Mouse (Mus musculus): ENCODE results near the gene Galnt2. TPM values are rescaled to one million over a fixed set of nuclear protein-coding genes. Genes with fewer than 3 reads are reported as not detected.

Gene Galnt2
- polyA plus RNA-seq, 1 experiment from 2014 or later: 54.3 TPM

DNA sequence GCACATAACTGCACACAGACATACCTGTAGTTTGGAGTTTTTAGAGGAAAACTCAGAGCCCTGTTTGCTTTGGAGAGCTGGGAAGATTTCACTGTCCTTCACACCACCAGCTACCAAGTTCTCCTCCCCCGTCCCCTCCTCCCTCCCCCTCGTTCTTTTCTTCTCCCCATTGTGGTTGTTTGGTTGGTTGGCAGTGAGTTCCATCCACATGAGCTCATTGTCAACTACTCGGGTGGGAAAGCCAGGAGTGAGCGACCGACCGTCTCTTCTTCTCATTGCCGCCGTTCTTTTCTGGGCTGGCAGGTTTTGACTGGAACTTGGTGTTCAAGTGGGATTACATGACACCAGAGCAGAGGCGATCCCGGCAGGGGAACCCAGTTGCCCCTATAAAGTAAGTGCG is 100.5 kb downstream of the Galnt2 start:
- H3K4me2 ChIP-seq (replicated peaks; ENCODE audit: low read depth, low read length): no peak overlapping the region
- no peak overlapping the region for H3K27ac ChIP-seq (ENCODE audit: low read length)
- TF ChIP-seq EP300 (IDR thresholded peaks at IDR 0.05): no peak
- TF ChIP-seq CTCF (IDR thresholded peaks at IDR 0.05): no peak
- no peaks in the 10 kb centered on the region for H3K27me3 ChIP-seq (replicated peaks; ENCODE audit: insufficient read depth, low read length)
- no peak for ATAC-seq
- no peak overlapping the region for H3K9ac ChIP-seq (replicated peaks; ENCODE audit: low read depth)
- no peaks in the 10 kb centered on the region for H3K4me1 ChIP-seq (ENCODE audit: insufficient read depth, low read depth, low read length)
- WGBS: 71% methylated on average over 11 of the region's 11 CpGs
- H3K4me3 ChIP-seq (ENCODE audit: low read depth, low read length): no peak overlapping the region
- no peak for DNase-seq (ENCODE audit: low spot score)
- H3K9me3 ChIP-seq (ENCODE audit: low read length): no peaks in the 10 kb centered on the region
- H3K36me3 ChIP-seq (ENCODE audit: insufficient read depth, low read length): peaks cover 12% of the 10 kb centered on the region; the same call in 1 of the 2 replicates

DNA sequence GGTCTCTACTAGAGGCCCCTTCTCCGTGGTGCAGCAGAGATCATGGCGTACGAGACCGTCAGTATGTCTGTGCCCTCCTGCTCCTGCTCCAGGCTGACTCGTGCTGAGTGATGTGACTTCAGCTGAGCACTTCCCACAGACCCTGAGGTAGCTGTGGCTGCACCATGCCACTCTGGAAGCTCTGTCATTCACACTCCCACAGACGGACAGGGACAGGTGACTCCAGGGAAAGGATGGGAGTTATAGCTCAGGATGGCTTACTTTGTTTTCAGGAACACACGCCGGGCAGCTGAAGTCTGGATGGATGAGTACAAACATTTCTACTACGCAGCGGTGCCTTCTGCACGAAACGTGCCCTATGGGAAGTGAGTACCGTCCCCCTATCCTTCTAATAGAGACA is 105.1 kb downstream of the Galnt2 start:
- no peak for ATAC-seq
- 92% methylated on average over 13 of the region's 13 CpGs for WGBS

DNA sequence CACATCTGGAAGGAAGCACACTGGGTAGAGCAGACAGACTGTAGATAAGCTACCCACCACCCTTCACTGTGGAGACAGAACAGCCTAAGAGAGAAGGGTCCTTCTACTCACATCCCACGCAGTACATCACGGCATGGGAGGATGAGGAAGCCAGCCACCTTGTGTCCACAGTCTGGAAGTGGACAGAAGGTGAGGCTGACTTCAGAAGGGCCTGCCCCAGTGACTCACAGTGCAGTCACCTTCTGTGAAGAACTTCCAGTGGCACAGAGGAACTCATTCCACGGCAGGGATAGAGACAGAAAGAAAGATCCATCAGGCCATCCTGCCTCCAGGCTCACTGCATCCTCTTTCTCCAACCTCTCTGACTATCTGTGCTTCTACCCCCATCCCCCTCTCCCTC is 108.6 kb downstream of the Galnt2 start:
- Histone ChIP-seq H3K4me2 (replicated peaks; ENCODE audit: low read depth, low read length) (no peak overlapping the region), H3K4me3 (ENCODE audit: low read depth, low read length) (no peak overlapping the region), H3K9me3 (ENCODE audit: low read length) (no peaks in the 10 kb centered on the region), H3K9ac (replicated peaks; ENCODE audit: low read depth) (no peak overlapping the region), H3K36me3 (ENCODE audit: insufficient read depth, low read length) (peaks cover 18% of the 10 kb centered on the region; the same call in 1 of the 2 replicates), H3K27ac (ENCODE audit: low read length) (no peak overlapping the region), H3K4me1 (ENCODE audit: insufficient read depth, low read depth, low read length) (no peaks in the 10 kb centered on the region), H3K27me3 (replicated peaks; ENCODE audit: insufficient read depth, low read length) (no peaks in the 10 kb centered on the region)
- TF ChIP-seq EP300 (IDR thresholded peaks at IDR 0.05): no peak
- no peak for TF ChIP-seq CTCF (IDR thresholded peaks at IDR 0.05)
- DNase-seq (ENCODE audit: low spot score) (no peak), ATAC-seq (no peak)
- 77% methylated on average over 3 of the region's 3 CpGs for WGBS

More for the DNA sequence above, 105.1 kb downstream of the Galnt2 start:
- DNase-seq (ENCODE audit: low spot score): no peak
- Histone ChIP-seq H3K9ac (replicated peaks; ENCODE audit: low read depth) (no peak overlapping the region), H3K36me3 (ENCODE audit: insufficient read depth, low read length) (peaks cover 22% of the 10 kb centered on the region), H3K27ac (ENCODE audit: low read length) (no peak overlapping the region), H3K4me1 (ENCODE audit: insufficient read depth, low read depth, low read length) (no peaks in the 10 kb centered on the region), H3K4me2 (replicated peaks; ENCODE audit: low read depth, low read length) (no peak overlapping the region), H3K4me3 (ENCODE audit: low read depth, low read length) (no peak overlapping the region), H3K27me3 (replicated peaks; ENCODE audit: insufficient read depth, low read length) (no peaks in the 10 kb centered on the region), H3K9me3 (ENCODE audit: low read length) (no peaks in the 10 kb centered on the region)
- no peak for TF ChIP-seq CTCF (IDR thresholded peaks at IDR 0.05)
- no peak for TF ChIP-seq EP300 (IDR thresholded peaks at IDR 0.05)

DNA sequence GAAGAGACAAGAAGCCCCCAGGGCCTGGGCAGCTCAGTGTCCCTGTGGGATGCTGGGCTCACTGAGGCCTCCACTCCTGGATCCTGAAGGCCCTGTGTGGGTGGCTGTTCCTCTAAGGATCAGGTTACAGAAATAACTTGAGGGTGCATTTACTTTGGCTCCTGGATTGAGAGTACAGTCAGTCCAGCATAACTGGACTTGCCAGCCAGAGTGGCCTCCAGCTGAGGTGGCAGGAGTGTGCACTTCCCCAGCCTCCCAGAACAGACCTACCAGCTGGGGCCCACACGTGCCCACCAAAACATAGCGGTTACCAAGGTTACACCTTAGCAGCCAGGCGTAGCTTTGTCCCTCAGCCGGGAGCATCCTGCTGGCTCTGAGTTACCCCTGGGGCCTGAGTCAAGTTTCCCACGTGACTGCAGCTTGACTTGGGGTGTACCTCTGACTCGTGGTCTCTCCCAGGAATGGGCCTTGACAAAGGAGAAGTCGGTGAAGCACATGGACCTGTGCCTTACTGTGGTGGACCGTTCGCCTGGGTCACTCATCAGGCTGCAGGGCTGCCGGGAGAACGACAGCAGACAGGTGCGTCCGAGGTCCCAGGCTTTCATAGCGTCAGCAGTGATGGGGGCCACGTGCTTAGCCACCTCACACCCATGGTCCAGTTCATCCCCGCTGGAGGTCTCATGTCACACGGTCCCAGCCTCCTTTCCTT is 109.3 kb downstream of the Galnt2 start:
- ATAC-seq: peak; percentile 57
- no peak overlapping the region for H3K4me2 ChIP-seq (replicated peaks; ENCODE audit: low read depth, low read length)
- peak; percentile 49 for DNase-seq (ENCODE audit: low spot score)
- H3K36me3 ChIP-seq (ENCODE audit: insufficient read depth, low read length): peaks cover 18% of the 10 kb centered on the region; the same call in 1 of the 2 replicates
- no peak overlapping the region for H3K9ac ChIP-seq (replicated peaks; ENCODE audit: low read depth)
- WGBS: 74% methylated on average over 17 of the region's 17 CpGs
- H3K27ac ChIP-seq (ENCODE audit: low read length): no peak overlapping the region
- no peak overlapping the region for H3K4me3 ChIP-seq (ENCODE audit: low read depth, low read length)
- no peaks in the 10 kb centered on the region for H3K4me1 ChIP-seq (ENCODE audit: insufficient read depth, low read depth, low read length)
- H3K27me3 ChIP-seq (replicated peaks; ENCODE audit: insufficient read depth, low read length): no peaks in the 10 kb centered on the region
- H3K9me3 ChIP-seq (ENCODE audit: low read length): no peaks in the 10 kb centered on the region
- TF ChIP-seq CTCF (IDR thresholded peaks at IDR 0.05) (no peak), EP300 (IDR thresholded peaks at IDR 0.05) (no peak)

DNA sequence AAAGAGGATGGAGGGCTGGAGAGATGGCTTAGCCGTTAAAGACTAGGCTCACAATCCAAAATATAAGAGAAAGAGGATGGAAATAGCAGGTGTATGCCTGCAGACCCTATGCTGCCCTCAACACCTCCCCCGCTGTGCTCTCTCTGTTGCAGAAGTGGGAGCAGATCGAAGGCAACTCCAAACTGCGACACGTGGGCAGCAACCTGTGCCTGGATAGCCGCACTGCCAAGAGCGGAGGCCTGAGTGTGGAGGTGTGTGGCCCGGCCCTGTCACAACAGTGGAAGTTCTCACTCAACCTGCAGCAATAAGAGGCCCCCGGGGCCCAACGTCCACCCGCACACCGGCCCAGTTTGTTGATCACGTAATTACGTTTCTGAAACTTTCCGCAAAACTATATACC is 112.0 kb downstream of the Galnt2 start:
- H3K4me3 ChIP-seq (ENCODE audit: low read depth, low read length): no peak overlapping the region
- DNase-seq (ENCODE audit: low spot score) (no peak), ATAC-seq (no peak)
- no peak overlapping the region for H3K9ac ChIP-seq (replicated peaks; ENCODE audit: low read depth)
- 89% methylated on average over 15 of the region's 15 CpGs for WGBS
- peaks cover 18% of the 10 kb centered on the region; the same call in 1 of the 2 replicates for H3K36me3 ChIP-seq (ENCODE audit: insufficient read depth, low read length)
- TF ChIP-seq EP300 (IDR thresholded peaks at IDR 0.05) (no peak), CTCF (IDR thresholded peaks at IDR 0.05) (no peak)
- H3K4me2 ChIP-seq (replicated peaks; ENCODE audit: low read depth, low read length): no peak overlapping the region
- H3K4me1 ChIP-seq (ENCODE audit: insufficient read depth, low read depth, low read length): no peaks in the 10 kb centered on the region
- no peaks in the 10 kb centered on the region for H3K9me3 ChIP-seq (ENCODE audit: low read length)
- H3K27ac ChIP-seq (ENCODE audit: low read length): no peak overlapping the region
- no peaks in the 10 kb centered on the region for H3K27me3 ChIP-seq (replicated peaks; ENCODE audit: insufficient read depth, low read length)

DNA sequence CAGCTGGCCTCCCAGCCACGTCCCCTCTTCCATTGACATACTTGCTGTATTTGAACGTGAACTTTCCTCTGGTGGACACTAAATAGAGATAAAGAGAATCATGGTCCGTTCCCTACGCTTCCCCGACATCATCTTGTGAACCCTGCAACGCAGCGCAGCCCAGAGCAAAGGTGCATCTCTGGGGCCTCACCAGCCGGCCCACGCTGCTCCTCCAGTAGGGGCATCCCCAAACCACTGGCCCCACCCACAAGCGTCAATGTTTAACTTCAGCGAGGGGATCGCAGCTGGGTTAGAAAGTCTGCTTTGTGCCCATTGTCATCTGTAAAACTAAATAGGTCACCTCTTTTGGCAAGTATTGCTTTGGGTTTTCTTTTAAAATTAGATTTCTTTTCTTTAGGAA is 112.8 kb downstream of the Galnt2 start:
- TF ChIP-seq CTCF (IDR thresholded peaks at IDR 0.05): no peak
- TF ChIP-seq EP300 (IDR thresholded peaks at IDR 0.05): no peak
- 77% methylated on average over 12 of the region's 12 CpGs for WGBS
- H3K4me1 ChIP-seq (ENCODE audit: insufficient read depth, low read depth, low read length): no peaks in the 10 kb centered on the region
- H3K36me3 ChIP-seq (ENCODE audit: insufficient read depth, low read length): peaks cover 12% of the 10 kb centered on the region; the same call in 1 of the 2 replicates
- no peaks in the 10 kb centered on the region for H3K27me3 ChIP-seq (replicated peaks; ENCODE audit: insufficient read depth, low read length)
- no peak for ATAC-seq
- no peak overlapping the region for H3K4me3 ChIP-seq (ENCODE audit: low read depth, low read length)
- DNase-seq (ENCODE audit: low spot score): no peak
- H3K9me3 ChIP-seq (ENCODE audit: low read length): no peaks in the 10 kb centered on the region
- no peak overlapping the region for H3K27ac ChIP-seq (ENCODE audit: low read length)
- no peak overlapping the region for H3K4me2 ChIP-seq (replicated peaks; ENCODE audit: low read depth, low read length)
- no peak overlapping the region for H3K9ac ChIP-seq (replicated peaks; ENCODE audit: low read depth)
